Comparison of ENCODE assay signal across 8 mouse cellular contexts in genomic region chr2:6192820-6193590, GRCm38 (mm10). TPM values are rescaled to one million over a fixed set of nuclear protein-coding genes. Genes with fewer than 3 reads are reported as not detected.
DNase-seq lines count a peak whose midpoint lies in the region; ATAC-seq and TF ChIP-seq lines count a peak whose summit lies in the region.

No protein-coding gene starts in this region.

- intact Hi-C loops in heart, postnatal 25 days (cut with DNase I), result loop anchor here (1.0 to 2.0 kb wide), 2 partner anchors 28 to 212 kb away; no protein-coding TSS in a partner anchor

- no peak overlapping the region for H3K27ac ChIP-seq in hindbrain, postnatal 0 days

- peaks cover 5% of the 10 kb centered on the region; the same call in 1 of the 2 replicates for H3K4me1 ChIP-seq in hindbrain, postnatal 0 days (ENCODE audit: insufficient read depth, low read length)
- peaks cover 64% of the 10 kb centered on the region for H3K4me1 ChIP-seq in megakaryocyte, embryonic 14.5 days

- no peaks in the 10 kb centered on the region for H3K27me3 ChIP-seq in hindbrain, postnatal 0 days (ENCODE audit: insufficient read depth, low read length)
- H3K27me3 ChIP-seq in megakaryocyte, embryonic 14.5 days (replicated peaks), result peaks cover 30% of the 10 kb centered on the region

- H3K4me3 ChIP-seq in hindbrain, postnatal 0 days (ENCODE audit: low read length), result no peak overlapping the region
- H3K4me3 ChIP-seq in megakaryocyte, embryonic 14.5 days (replicated peaks), result peak overlapping the region; percentile 21

- peak; percentile 68 for ATAC-seq in hindbrain, postnatal 0 days

- peak; percentile 61 to 71 for DNase-seq in heart, adult 18-20 months
- DNase-seq in heart, postnatal 25 days (ENCODE audit: low spot score), result no peak
- peak; percentile 84 to 86 for DNase-seq in cerebellum, postnatal 14 days
- DNase-seq in frontal cortex, postnatal 25 days (ENCODE audit: low spot score in 2 of 2), result peak; percentile 28 to 49
- peak; percentile 91 for DNase-seq in hindbrain, postnatal 0 days (ENCODE audit: low spot score)
- peak; percentile 63 for DNase-seq in left cerebral cortex, adult 11 months (ENCODE audit: low spot score)
- peak; percentile 67 for DNase-seq in right cerebral cortex, postnatal 14 days

- no peak overlapping the region for H3K9ac ChIP-seq in hindbrain, postnatal 0 days (replicated peaks; ENCODE audit: low read length)

- H3K9me3 ChIP-seq in hindbrain, postnatal 0 days (ENCODE audit: low read length), result no peaks in the 10 kb centered on the region
- H3K9me3 ChIP-seq in megakaryocyte, embryonic 14.5 days, result no peaks in the 10 kb centered on the region

- peak; percentile 92 for TF ChIP-seq CTCF in hindbrain, postnatal 0 days (IDR thresholded peaks at IDR 0.05; ENCODE audit: low read depth)

- WGBS in hindbrain, postnatal 0 days, result 73% methylated on average over 20 of the region's 20 CpGs

- no peak overlapping the region for H3K4me2 ChIP-seq in hindbrain, postnatal 0 days (ENCODE audit: low read depth, low read length)

- H3K36me3 ChIP-seq in hindbrain, postnatal 0 days (ENCODE audit: insufficient read depth, low read length), result no peaks in the 10 kb centered on the region
- no peaks in the 10 kb centered on the region for H3K36me3 ChIP-seq in megakaryocyte, embryonic 14.5 days (replicated peaks; ENCODE audit: low read length)

RNA-seq across cellular contexts. Expression of gene Echdc3, which starts 19.8 kb away (rescaled TPM):
- 10 to 100 TPM; 30.8 to 32.2 TPM for total RNA-seq in heart, adult 18-20 months (2021)
- total RNA-seq in heart, postnatal 25 days (2021), result 10 to 100 TPM; 20.1 to 22.1 TPM
- total RNA-seq in hindbrain, postnatal 0 days (2014; rRNA removed), result 1.5 and 1.6 TPM in 2 replicates
- polyA plus RNA-seq in hindbrain, postnatal 0 days (2015; fragmentation: Nextera tagmentation; extraction: Ambion mirVana), result 1.5 and 1.7 TPM in 2 replicates
- 1.9 TPM in 1 of 2 replicates, not detected in the other for polyA plus RNA-seq in megakaryocyte, embryonic 14.5 days (2012; ENCODE audit: insufficient read depth, low replicate concordance)
